ENCODE assay signal across 15 mouse cellular contexts in genomic region chr2:103294526-103294925, GRCm38 (mm10). TPM values are rescaled to one million over a fixed set of nuclear protein-coding genes. Genes with fewer than 3 reads are reported as not detected.
DNase-seq lines count a peak whose midpoint lies in the region; ATAC-seq and TF ChIP-seq lines count a peak whose summit lies in the region.
"Had no signal": no experiment of that assay in that cellular context is flagged by ENCODE, and none has a peak within 500 bp of the region (broad histone marks: within the 10 kb centered on the region; RNA-seq: fewer than 3 reads in every experiment).

No protein-coding gene starts in this region.

- intact Hi-C loops in left cerebral cortex, postnatal 10 days (cut with DNase I): no loop called here

- H3K4me1 ChIP-seq in lung, embryonic 16.5 days (replicated peaks; ENCODE audit: control insufficient read depth, insufficient read depth, low read length): peaks cover 17% of the 10 kb centered on the region
- no peaks in the 10 kb centered on the region for H3K4me1 ChIP-seq in embryonic facial prominence, embryonic 11.5 days (ENCODE audit: control insufficient read depth, insufficient read depth, low read length)
- peaks cover 21% of the 10 kb centered on the region for H3K4me1 ChIP-seq in kidney, embryonic 16.5 days (ENCODE audit: insufficient read depth, low read length)
- H3K4me1 ChIP-seq in stomach, postnatal 0 days (replicated peaks; ENCODE audit: control insufficient read depth, insufficient read depth): peaks cover 2% of the 10 kb centered on the region; the same call in 1 of the 2 replicates

- H3K9ac ChIP-seq in lung, embryonic 16.5 days (ENCODE audit: low read length): no peak overlapping the region
- H3K9ac ChIP-seq in embryonic facial prominence, embryonic 11.5 days (replicated peaks; ENCODE audit: low read length): no peak overlapping the region
- H3K9ac ChIP-seq in kidney, embryonic 16.5 days (replicated peaks; ENCODE audit: low read length): no peak overlapping the region
- H3K9ac ChIP-seq in stomach, postnatal 0 days (ENCODE audit: low read length): no peak overlapping the region
- H3K9ac ChIP-seq: hindbrain, embryonic 12.5 days; midbrain, embryonic 15.5 days; neural tube, embryonic 13.5 days had no signal

- no peaks in the 10 kb centered on the region for H3K27me3 ChIP-seq in lung, embryonic 16.5 days (ENCODE audit: control insufficient read depth, insufficient read depth, low read depth, low read length)
- no peaks in the 10 kb centered on the region for H3K27me3 ChIP-seq in embryonic facial prominence, embryonic 11.5 days (ENCODE audit: control insufficient read depth, insufficient read depth, low read length)
- H3K27me3 ChIP-seq in kidney, embryonic 16.5 days (ENCODE audit: insufficient read depth, low read length): no peaks in the 10 kb centered on the region
- H3K27me3 ChIP-seq in stomach, postnatal 0 days (ENCODE audit: control insufficient read depth, insufficient read depth, low read length): no peaks in the 10 kb centered on the region
- H3K27me3 ChIP-seq: hindbrain, embryonic 12.5 days; midbrain, embryonic 15.5 days; neural tube, embryonic 13.5 days had no signal

- DNase-seq in lung, postnatal 36 days: no peak
- no peak for DNase-seq in embryonic facial prominence, embryonic 11.5 days (ENCODE audit: low spot score)
- DNase-seq in stomach, postnatal 0 days (ENCODE audit: low spot score): no peak
- DNase-seq in left cerebral cortex, postnatal 10 days (ENCODE audit: extremely low spot score in 1 of 2, low spot score in 2 of 2): no peak
- DNase-seq: adrenal gland, adult 8-10 months; cerebellum, adult 8-10 months had no signal

- WGBS in lung, embryonic 16.5 days: 4% methylated on average over 3 of the region's 3 CpGs
- WGBS in embryonic facial prominence, embryonic 11.5 days: 8% methylated on average over 3 of the region's 3 CpGs
- WGBS in kidney, embryonic 16.5 days: 7% methylated on average over 3 of the region's 3 CpGs
- 6% methylated on average over 3 of the region's 3 CpGs for WGBS in stomach, postnatal 0 days

- H3K4me3 ChIP-seq in lung, embryonic 16.5 days (ENCODE audit: low read length): no peak overlapping the region
- no peak overlapping the region for H3K4me3 ChIP-seq in embryonic facial prominence, embryonic 11.5 days (ENCODE audit: low read depth, low read length)
- H3K4me3 ChIP-seq in kidney, embryonic 16.5 days (ENCODE audit: low read length): no peak overlapping the region
- H3K4me3 ChIP-seq in stomach, postnatal 0 days (ENCODE audit: low read depth, low read length): no peak overlapping the region
- H3K4me3 ChIP-seq: hindbrain, embryonic 12.5 days; midbrain, embryonic 15.5 days; neural tube, embryonic 13.5 days had no signal

- no peak for TF ChIP-seq CTCF in stomach, postnatal 0 days (IDR thresholded peaks at IDR 0.05; ENCODE audit: low read depth)

- H3K9me3 ChIP-seq in lung, embryonic 16.5 days (ENCODE audit: control insufficient read depth, low read length): no peaks in the 10 kb centered on the region
- no peaks in the 10 kb centered on the region for H3K9me3 ChIP-seq in embryonic facial prominence, embryonic 11.5 days (replicated peaks; ENCODE audit: control insufficient read depth, low read length)
- no peaks in the 10 kb centered on the region for H3K9me3 ChIP-seq in kidney, embryonic 16.5 days (ENCODE audit: low read length)
- H3K9me3 ChIP-seq in stomach, postnatal 0 days (ENCODE audit: control insufficient read depth, low read length): no peaks in the 10 kb centered on the region
- H3K9me3 ChIP-seq: hindbrain, embryonic 12.5 days; midbrain, embryonic 15.5 days; neural tube, embryonic 13.5 days had no signal

- H3K36me3 ChIP-seq in lung, embryonic 16.5 days (ENCODE audit: control insufficient read depth, insufficient read depth, low read length): no peaks in the 10 kb centered on the region
- no peaks in the 10 kb centered on the region for H3K36me3 ChIP-seq in embryonic facial prominence, embryonic 11.5 days (replicated peaks; ENCODE audit: control insufficient read depth, insufficient read depth, low read depth, low read length)
- H3K36me3 ChIP-seq in kidney, embryonic 16.5 days (ENCODE audit: insufficient read depth, low read length): no peaks in the 10 kb centered on the region
- H3K36me3 ChIP-seq in stomach, postnatal 0 days (ENCODE audit: control insufficient read depth, insufficient read depth, low read length): no peaks in the 10 kb centered on the region
- H3K36me3 ChIP-seq: hindbrain, embryonic 12.5 days; midbrain, embryonic 15.5 days; neural tube, embryonic 13.5 days had no signal

- H3K27ac ChIP-seq in lung, embryonic 16.5 days (ENCODE audit: low read length): peak overlapping the region; percentile 62
- no peak overlapping the region for H3K27ac ChIP-seq in embryonic facial prominence, embryonic 11.5 days (replicated peaks; ENCODE audit: low read depth, low read length)
- H3K27ac ChIP-seq in kidney, embryonic 16.5 days (ENCODE audit: low read length): peak overlapping the region; percentile 72
- peak overlapping the region; percentile 76 for H3K27ac ChIP-seq in stomach, postnatal 0 days (replicated peaks)
- H3K27ac ChIP-seq: hindbrain, embryonic 12.5 days; macrophage; midbrain, embryonic 15.5 days; neural tube, embryonic 13.5 days had no signal

- no peak overlapping the region for H3K4me2 ChIP-seq in lung, embryonic 16.5 days (ENCODE audit: low read depth, low read length)
- H3K4me2 ChIP-seq in embryonic facial prominence, embryonic 11.5 days (ENCODE audit: low read depth, low read length): no peak overlapping the region
- H3K4me2 ChIP-seq in kidney, embryonic 16.5 days (replicated peaks; ENCODE audit: low read depth, low read length): no peak overlapping the region; the same call in 1 of the 2 replicates
- H3K4me2 ChIP-seq in stomach, postnatal 0 days (replicated peaks; ENCODE audit: low read depth): no peak overlapping the region
- H3K4me2 ChIP-seq: hindbrain, embryonic 12.5 days; liver, embryonic 11.5 days; midbrain, embryonic 15.5 days; neural tube, embryonic 13.5 days had no signal

- no peak for TF ChIP-seq EP300 in stomach, postnatal 0 days (optimal IDR thresholded peaks at IDR 0.05)

- peak; percentile 72 for ATAC-seq in lung, embryonic 16.5 days (ENCODE audit: low read depth)
- 0 out of 2 replicates have a peak, but pooled peaks have one; percentile 18 for ATAC-seq in embryonic facial prominence, embryonic 11.5 days (replicated peaks; ENCODE audit: insufficient number of reproducible peaks, low FRiP score, low TSS enrichment, low read depth)
- ATAC-seq in kidney, embryonic 16.5 days (ENCODE audit: low FRiP score, low TSS enrichment): peak; percentile 90
- ATAC-seq in stomach, postnatal 0 days (ENCODE audit: low FRiP score, low TSS enrichment): peak; percentile 56
- ATAC-seq in inflammation-experienced regulatory T-cells, adult 6 months: no peak
- ATAC-seq: midbrain, embryonic 15.5 days had no signal

RNA-seq across cellular contexts. Expression of gene Ehf, which starts 8.6 kb away (rescaled TPM):
- 7.1 and 7.3 TPM in 2 replicates for polyA plus RNA-seq in lung, embryonic 16.5 days (2015; fragmentation: Nextera tagmentation; extraction: Ambion mirVana)
- polyA plus RNA-seq in embryonic facial prominence, embryonic 11.5 days (2014; fragmentation: Nextera tagmentation; extraction: Ambion mirVana): 0.28 TPM in 2 replicates
- 25.7 and 29.0 TPM in 2 replicates for polyA plus RNA-seq in kidney, embryonic 16.5 days (2015; fragmentation: Nextera tagmentation; extraction: Ambion mirVana)
- polyA plus RNA-seq in stomach, postnatal 0 days (2015; fragmentation: Nextera tagmentation; extraction: Ambion mirVana): 56.8 and 65.4 TPM in 2 replicates
- total RNA-seq in left cerebral cortex, postnatal 10 days (2021): under 1 TPM; 0.24 to 0.57 TPM
- under 1 TPM in 2 of 3 experiments, not detected in 1; 0.57 to 0.62 TPM for polyA plus RNA-seq in inflammation-experienced regulatory T-cells, adult 6 months (2017; shearing (Covaris generic))
- total RNA-seq: layer of hippocampus, adult 18-20 months had no signal
- polyA plus RNA-seq: hindbrain, embryonic 12.5 days had no signal
